ENCODE assay signal across 8 mouse cellular contexts in the genomic region with DNA sequence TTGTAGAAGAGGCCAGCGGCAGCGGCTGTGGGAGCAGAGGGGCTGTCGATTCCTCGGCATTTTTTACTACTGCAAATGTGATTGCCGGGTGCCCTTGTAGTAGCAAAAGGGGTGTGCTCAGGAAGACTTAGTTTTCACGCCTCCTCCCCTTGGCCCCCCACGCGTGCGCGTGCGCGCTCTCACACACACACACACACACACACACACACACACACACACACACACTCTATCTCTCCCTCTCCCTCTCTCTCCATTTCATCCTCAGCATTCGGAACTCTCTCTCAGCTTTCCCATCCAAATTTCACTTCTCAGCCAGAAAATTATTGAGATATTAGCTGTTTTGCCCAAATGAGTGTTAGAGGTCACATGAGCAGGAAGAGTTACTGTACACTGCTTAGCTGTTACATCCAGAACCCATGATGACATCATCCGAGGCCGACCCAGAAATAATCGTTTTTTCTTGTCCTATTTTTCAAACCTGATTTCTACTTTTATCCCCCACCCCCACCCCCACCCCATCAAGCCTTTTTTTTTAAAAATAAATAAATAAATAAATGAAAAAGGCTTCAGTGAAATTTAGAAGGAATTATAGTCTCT. TPM values are rescaled to one million over a fixed set of nuclear protein-coding genes. Genes with fewer than 3 reads are reported as not detected.
DNase-seq lines count a peak whose midpoint lies in the region; ATAC-seq lines count a peak whose summit lies in the region.

No protein-coding gene starts in this region.

- peak; percentile 63 for DNase-seq in cerebellum, adult 11 months
- peak; percentile 70 for DNase-seq in Muller cell, postnatal 12 days (ENCODE audit: inconsistent ontology term)
- peak; percentile 13 to 42 for DNase-seq in frontal cortex, postnatal 25 days (ENCODE audit: low spot score in 2 of 2)
- peak; percentile 60 to 62 for DNase-seq in left cerebral cortex, postnatal 36 days (ENCODE audit: low spot score in 2 of 2)
- peak; percentile 67 for DNase-seq in telencephalon, adult 2 months (ENCODE audit: low read depth, low spot score)
- no peak for DNase-seq in adrenal gland, adult 2 months
- no peak for DNase-seq in testis, postnatal 14 days (ENCODE audit: low spot score)

- intact Hi-C loops in left cerebral cortex, postnatal 36 days (cut with DNase I) = loop anchor here (2.0 to 5.0 kb wide), 3 partner anchors 45 to 170 kb away; partner anchors contain the start of genes Ksr2, Pebp1 and Suds3

- no peak for ATAC-seq in cerebellum, adult (ENCODE audit: insufficient number of reproducible peaks, low FRiP score, low TSS enrichment)

RNA-seq across cellular contexts. Expression of gene Pebp1, which starts 45.4 kb away (rescaled TPM):
- 100 to 1,000 TPM; 647 to 753 TPM for total RNA-seq in left cerebral cortex, postnatal 36 days (2021)
- 1,000 to 10,000 TPM; 1,220 to 1,287 TPM for total RNA-seq in adrenal gland, adult 2 months (2021)
- 2,538 and 3,200 TPM in 2 replicates for polyA plus RNA-seq in adrenal gland, adult 2 months (2012; rRNA removed)

Comparison
In these comparisons a context has a peak if more than half of its experiments do, and no peak if none do; other contexts are left out.
1. DNase-seq: peak in cerebellum, adult 11 months (single experiment), Muller cell, postnatal 12 days (single experiment), frontal cortex, postnatal 25 days (2 of 2), left cerebral cortex, postnatal 36 days (2 of 2) and telencephalon, adult 2 months (single experiment); none in adrenal gland, adult 2 months (single experiment) and testis, postnatal 14 days (single experiment).